Mouse (Mus musculus): ENCODE data around the gene Ptpre. TPM values are rescaled to one million over a fixed set of nuclear protein-coding genes. Genes with fewer than 3 reads are reported as not detected.
"Not testable (repeated sequence)": the region's sequence is repeated elsewhere in the genome, so short reads cannot be mapped to it uniquely, and the experiment has no call there.

Gene Ptpre
- polyA plus RNA-seq, 1 experiment from 2014 or later: 7.6 TPM

DNA sequence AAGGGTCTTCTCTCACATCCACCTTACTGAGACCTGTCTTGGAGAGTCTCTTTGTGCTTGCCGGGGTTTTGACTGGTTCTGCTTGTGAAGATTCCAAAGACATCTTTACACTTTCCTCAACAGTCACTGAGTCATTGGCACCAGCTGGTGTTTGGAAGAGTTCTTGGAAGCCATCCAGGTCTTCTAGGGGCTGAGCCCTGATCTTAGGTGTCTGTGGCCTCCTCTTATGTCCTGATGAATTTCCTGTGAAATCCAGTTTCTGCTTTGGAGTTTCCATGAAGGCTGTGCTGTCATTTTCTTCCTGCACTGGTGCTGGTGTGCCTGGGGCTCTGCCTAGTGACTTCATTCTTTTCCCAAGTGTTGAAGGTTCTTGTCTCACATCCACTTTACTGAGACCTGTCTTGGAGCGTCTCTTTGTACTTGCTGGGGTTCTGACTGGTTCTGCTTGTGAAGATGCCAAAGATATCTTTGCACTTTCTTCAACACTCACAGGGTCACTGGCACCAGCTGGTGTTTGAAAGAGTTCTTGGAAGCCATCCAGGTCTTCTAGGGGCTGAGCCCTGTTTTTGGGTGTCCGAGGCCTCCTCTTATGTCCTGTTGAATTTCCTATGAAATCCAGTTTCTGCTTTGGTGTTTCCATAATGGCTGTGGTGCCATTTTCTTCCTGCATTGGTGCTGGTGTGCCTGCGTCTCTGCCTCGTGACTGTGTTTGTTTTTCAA is 159.9 kb downstream of the Ptpre start:
- WGBS: 91% methylated on average over 5 of the region's 5 CpGs
- not testable (repeated sequence) for H3K27me3 ChIP-seq (replicated peaks); ATAC-seq (replicated peaks); H3K9me3 ChIP-seq; H3K9ac ChIP-seq; H3K27ac ChIP-seq; H3K4me3 ChIP-seq; H3K36me3 ChIP-seq (replicated peaks); H3K4me1 ChIP-seq; H3K4me2 ChIP-seq

DNA sequence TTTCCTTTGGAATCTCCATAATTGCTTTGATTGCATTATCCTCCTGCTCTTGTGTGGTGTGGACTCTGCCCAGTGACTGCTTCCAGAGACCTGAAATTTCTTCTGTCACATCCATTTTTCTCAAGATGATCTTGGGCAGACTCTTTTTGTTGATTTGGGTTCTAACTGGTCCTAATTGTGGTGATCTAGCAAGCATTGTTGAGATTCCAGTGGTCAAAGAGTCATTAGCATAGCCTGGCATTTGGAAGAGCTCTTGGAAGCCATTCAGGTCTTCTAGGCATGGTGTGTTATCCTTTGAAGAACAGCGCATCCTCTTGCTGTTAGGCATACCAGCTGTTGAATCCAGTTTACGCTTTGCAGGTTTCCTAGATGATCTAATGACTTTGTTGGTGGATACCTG is 161.1 kb downstream of the Ptpre start:
- no peak for ATAC-seq (replicated peaks)
- Histone ChIP-seq H3K4me2 (no peak overlapping the region), H3K9ac (no peak overlapping the region), H3K27ac (no peak overlapping the region), H3K27me3 (replicated peaks) (no peaks in the 10 kb centered on the region), H3K9me3 (no peaks in the 10 kb centered on the region), H3K36me3 (replicated peaks) (no peaks in the 10 kb centered on the region), H3K4me3 (no peak overlapping the region), H3K4me1 (no peaks in the 10 kb centered on the region)
- WGBS: 99% methylated on average over 2 of the region's 2 CpGs

DNA sequence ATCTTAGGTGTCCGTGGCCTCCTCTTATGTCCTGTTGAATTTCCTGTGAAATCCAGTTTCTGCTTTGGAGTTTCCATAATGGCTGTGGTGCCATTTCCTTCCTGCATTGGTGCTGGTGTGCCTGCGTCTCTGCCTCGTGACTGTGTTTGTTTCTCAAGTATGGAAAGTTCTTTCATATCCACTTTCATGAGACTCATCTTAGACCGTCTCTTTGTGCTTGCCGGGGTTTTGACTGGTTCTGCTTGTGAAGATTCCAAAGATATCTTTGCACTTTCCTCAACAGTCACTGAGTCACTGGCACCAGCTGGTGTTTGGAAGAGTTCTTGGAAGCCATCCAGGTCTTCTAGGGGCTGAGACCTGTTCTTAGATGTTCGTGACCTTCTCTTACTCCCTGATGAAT is 162.1 kb downstream of the Ptpre start:
- WGBS: 89% methylated on average over 6 of the region's 6 CpGs
- H3K36me3 ChIP-seq (replicated peaks); H3K9ac ChIP-seq; H3K4me3 ChIP-seq; ATAC-seq (replicated peaks); H3K4me1 ChIP-seq; H3K4me2 ChIP-seq; H3K27me3 ChIP-seq (replicated peaks); H3K27ac ChIP-seq; H3K9me3 ChIP-seq: not testable (repeated sequence)

DNA sequence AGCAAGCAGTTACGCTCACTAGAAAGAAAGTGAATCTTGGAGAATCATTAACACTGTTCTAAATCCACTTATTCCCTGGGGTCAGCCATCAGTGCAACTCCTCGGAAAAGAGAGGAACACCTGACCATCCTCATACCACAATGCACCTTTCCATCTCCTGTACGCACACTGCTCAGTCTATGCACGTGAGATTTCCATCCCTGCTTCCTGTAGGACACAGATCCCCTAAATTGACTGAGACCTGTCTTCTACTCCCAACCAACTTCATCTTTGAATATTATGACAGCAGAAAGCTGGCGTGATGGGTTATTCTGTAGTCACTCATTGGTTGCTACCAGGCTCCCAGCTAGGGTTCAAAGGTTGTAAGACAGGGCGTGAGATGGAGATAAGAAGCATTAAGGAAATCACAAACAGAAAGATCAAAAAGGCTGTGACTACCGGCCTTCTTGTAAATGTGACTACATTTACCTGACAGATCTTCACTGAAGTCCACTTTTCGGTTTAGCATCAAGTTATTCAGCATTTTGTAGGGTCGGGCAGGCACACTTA is 166.4 kb downstream of the Ptpre start:
- Histone ChIP-seq H3K27ac (no peak overlapping the region), H3K36me3 (replicated peaks) (no peaks in the 10 kb centered on the region), H3K4me3 (no peak overlapping the region), H3K9me3 (no peaks in the 10 kb centered on the region), H3K4me1 (no peaks in the 10 kb centered on the region), H3K4me2 (no peak overlapping the region), H3K27me3 (replicated peaks) (no peaks in the 10 kb centered on the region), H3K9ac (no peak overlapping the region)
- no peak for ATAC-seq (replicated peaks)
- WGBS: 89% methylated on average over 9 of the region's 9 CpGs

DNA sequence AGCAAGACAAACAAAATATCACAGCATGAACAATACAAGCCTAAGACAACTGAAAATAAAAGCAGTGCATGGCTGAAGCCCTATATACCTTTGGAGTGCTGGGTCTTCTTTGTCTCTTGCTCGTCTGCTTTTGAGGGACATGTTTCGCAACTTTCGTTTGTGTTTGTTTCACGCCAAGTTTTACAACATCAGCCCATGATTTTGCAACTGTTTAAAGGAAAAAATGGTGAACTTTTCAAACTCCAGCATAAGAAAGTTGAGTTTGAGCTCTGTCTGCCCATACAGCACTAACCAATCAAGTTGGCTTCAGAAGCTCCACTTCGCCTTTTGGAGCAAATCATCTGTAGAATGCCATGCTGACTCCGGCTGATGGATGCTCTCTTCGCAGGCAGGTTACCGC is 167.0 kb downstream of the Ptpre start:
- no peak overlapping the region for H3K4me2 ChIP-seq
- WGBS: 92% methylated on average over 8 of the region's 8 CpGs
- no peak overlapping the region for H3K4me3 ChIP-seq
- H3K27ac ChIP-seq: no peak overlapping the region
- H3K4me1 ChIP-seq: no peaks in the 10 kb centered on the region
- H3K36me3 ChIP-seq (replicated peaks): no peaks in the 10 kb centered on the region
- no peaks in the 10 kb centered on the region for H3K9me3 ChIP-seq
- no peak for ATAC-seq (replicated peaks)
- no peaks in the 10 kb centered on the region for H3K27me3 ChIP-seq (replicated peaks)
- H3K9ac ChIP-seq: no peak overlapping the region

DNA sequence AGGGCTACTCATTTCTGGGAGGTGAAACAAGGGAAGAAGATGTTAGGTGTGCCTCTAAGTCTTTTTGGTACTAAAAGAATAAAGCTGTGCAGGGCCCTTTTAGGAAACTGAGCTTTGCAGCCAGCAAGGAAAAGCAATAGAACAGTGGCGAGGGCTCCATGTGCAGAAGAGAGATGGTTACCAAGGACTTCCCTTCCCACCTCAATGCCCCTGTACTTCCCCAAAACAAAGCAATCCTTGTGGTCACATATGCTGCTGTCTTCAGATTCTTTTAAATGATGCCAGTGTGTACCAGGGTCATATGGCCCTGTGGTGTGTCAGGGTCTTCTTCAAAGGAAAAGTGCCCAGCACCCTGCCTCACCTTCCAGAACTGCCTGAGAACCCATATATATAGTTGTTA is 167.8 kb downstream of the Ptpre start:
- no peak for ATAC-seq (replicated peaks)
- no peak overlapping the region for H3K9ac ChIP-seq
- H3K4me1 ChIP-seq: no peaks in the 10 kb centered on the region
- 89% methylated on average over 1 of the region's 1 CpGs for WGBS
- no peaks in the 10 kb centered on the region for H3K36me3 ChIP-seq (replicated peaks)
- H3K4me3 ChIP-seq: no peak overlapping the region
- H3K9me3 ChIP-seq: no peaks in the 10 kb centered on the region
- no peak overlapping the region for H3K27ac ChIP-seq
- H3K27me3 ChIP-seq (replicated peaks): no peaks in the 10 kb centered on the region
- H3K4me2 ChIP-seq: no peak overlapping the region

DNA sequence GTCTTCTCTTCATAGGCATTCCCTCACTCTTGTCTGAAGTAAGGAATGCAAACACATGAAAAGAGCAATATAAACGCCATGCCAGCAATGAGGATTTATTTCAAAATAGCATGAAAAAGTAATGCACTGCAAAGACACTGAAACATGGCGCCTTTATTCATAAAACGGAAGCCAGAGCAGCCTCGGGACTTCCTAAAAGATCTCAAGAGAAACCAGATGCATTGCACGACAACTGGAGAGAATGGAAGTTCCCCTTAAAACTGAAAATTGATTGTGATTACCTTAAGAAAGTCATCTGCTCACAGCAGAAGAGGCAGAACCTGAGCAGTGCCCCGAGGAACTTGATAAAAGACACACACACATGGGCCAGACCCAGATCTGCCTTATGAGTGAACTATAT is 168.5 kb downstream of the Ptpre start:
- Histone ChIP-seq H3K27ac (no peak overlapping the region), H3K9me3 (no peaks in the 10 kb centered on the region), H3K9ac (no peak overlapping the region), H3K27me3 (replicated peaks) (no peaks in the 10 kb centered on the region), H3K4me1 (no peaks in the 10 kb centered on the region), H3K4me2 (no peak overlapping the region), H3K36me3 (replicated peaks) (no peaks in the 10 kb centered on the region), H3K4me3 (no peak overlapping the region)
- ATAC-seq (replicated peaks): no peak
- 90% methylated on average over 6 of the region's 6 CpGs for WGBS

DNA sequence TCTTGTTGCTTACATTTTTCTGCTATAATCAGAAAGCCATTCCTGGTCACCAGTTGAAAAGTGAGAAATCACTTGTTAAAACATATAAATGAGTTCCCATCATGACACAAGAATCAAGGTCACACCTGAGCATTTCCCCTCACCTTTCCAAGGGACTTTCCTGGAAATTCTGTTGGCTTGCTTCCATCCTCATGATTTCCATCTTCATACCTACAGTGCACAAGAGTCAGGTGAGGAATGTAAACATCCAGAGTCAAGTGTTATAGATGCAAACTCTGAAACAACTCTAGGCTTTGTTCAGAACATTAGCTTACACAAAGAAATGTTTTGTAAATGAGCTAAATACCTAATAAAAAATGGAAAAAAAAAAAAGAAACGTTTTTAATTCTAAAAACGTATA is 173.4 kb downstream of the Ptpre start:
- Histone ChIP-seq H3K36me3 (replicated peaks) (no peaks in the 10 kb centered on the region), H3K9me3 (no peaks in the 10 kb centered on the region), H3K27me3 (replicated peaks) (no peaks in the 10 kb centered on the region; the same call in 1 of the 2 replicates), H3K4me3 (no peak overlapping the region), H3K9ac (no peak overlapping the region), H3K4me1 (0 out of 2 replicates have a peak, but pooled peaks cover 3% of the 10 kb centered on the region), H3K4me2 (no peak overlapping the region), H3K27ac (no peak overlapping the region)
- ATAC-seq (replicated peaks): no peak
- WGBS: 77% methylated on average over 2 of the region's 2 CpGs

DNA sequence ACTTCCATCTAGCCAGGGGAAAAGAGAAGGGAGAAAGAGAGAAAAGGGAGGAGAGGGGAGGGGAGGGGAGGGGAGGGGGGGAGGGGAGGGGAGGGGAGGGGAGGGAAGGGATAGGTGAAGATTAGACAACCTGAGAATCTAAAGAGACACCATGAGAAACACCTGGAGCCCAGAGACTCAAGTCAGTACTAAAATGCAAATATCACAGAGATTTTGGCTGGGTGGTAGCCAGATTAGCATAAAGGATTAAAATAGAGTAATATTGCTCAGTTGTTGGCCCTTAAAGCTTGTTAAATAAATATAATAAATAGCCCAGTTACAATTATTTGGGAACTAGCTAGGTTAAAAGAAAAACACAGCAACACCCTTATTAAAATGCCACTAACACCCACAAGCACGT is 175.3 kb downstream of the Ptpre start:
- H3K27me3 ChIP-seq (replicated peaks): no peaks in the 10 kb centered on the region; the same call in 1 of the 2 replicates
- WGBS: 76% methylated on average over 1 of the region's 1 CpGs
- peaks cover 7% of the 10 kb centered on the region for H3K4me1 ChIP-seq
- no peaks in the 10 kb centered on the region for H3K9me3 ChIP-seq
- no peak for ATAC-seq (replicated peaks)
- H3K27ac ChIP-seq: no peak overlapping the region
- H3K4me2 ChIP-seq: no peak overlapping the region
- no peak overlapping the region for H3K4me3 ChIP-seq
- no peak overlapping the region for H3K9ac ChIP-seq
- H3K36me3 ChIP-seq (replicated peaks): no peaks in the 10 kb centered on the region

DNA sequence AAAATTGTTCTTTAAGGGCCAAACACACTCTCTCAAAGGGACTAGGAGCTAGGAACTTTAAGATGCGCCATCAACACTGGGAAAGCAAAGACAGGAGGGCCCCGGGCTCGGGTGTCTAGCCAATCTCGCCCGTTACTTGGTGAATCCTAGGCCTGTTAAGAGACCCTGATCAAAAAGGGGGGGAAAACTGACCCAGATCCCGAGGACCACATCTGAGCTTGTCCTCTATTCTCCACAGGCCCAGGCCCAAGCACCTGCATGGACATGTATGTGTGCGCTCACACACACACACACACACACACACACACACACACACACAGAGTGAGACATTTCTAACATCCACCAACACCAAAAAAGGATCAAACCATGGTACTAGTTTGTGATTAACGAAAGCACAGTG is 176.0 kb downstream of the Ptpre start:
- Histone ChIP-seq H3K9me3 (no peaks in the 10 kb centered on the region), H3K4me1 (peaks cover 7% of the 10 kb centered on the region), H3K36me3 (replicated peaks) (no peaks in the 10 kb centered on the region), H3K4me3 (no peak overlapping the region), H3K4me2 (no peak overlapping the region), H3K27me3 (replicated peaks) (no peaks in the 10 kb centered on the region; the same call in 1 of the 2 replicates), H3K9ac (no peak overlapping the region), H3K27ac (no peak overlapping the region)
- no peak for ATAC-seq (replicated peaks)
- 68% methylated on average over 8 of the region's 8 CpGs for WGBS

DNA sequence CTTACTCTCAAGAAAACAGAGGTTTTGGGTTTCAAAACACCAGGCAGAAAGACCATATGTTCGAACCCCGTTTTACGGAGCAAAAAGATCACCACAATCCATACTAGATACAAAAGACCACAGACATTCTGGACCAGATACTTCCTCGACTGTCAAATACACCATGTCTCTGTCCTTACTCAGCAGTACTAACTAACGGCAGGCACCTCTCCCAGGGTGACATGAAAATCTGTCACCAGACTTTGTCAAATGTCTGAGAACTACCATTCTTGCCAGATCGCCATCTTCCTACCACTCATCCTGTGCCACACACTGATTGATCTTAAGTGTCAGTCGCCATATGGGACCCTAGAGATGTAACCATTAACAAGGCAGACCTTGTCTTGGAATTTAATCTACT is 177.9 kb downstream of the Ptpre start:
- Histone ChIP-seq H3K4me1 (peaks cover 7% of the 10 kb centered on the region), H3K9me3 (no peaks in the 10 kb centered on the region), H3K27ac (no peak overlapping the region), H3K9ac (no peak overlapping the region), H3K4me2 (peak overlapping the region; percentile 99), H3K27me3 (replicated peaks) (no peaks in the 10 kb centered on the region; the same call in 1 of the 2 replicates), H3K36me3 (replicated peaks) (no peaks in the 10 kb centered on the region), H3K4me3 (peak overlapping the region; percentile 77)
- ATAC-seq (replicated peaks): no peak
- WGBS: 6% methylated on average over 7 of the region's 7 CpGs

DNA sequence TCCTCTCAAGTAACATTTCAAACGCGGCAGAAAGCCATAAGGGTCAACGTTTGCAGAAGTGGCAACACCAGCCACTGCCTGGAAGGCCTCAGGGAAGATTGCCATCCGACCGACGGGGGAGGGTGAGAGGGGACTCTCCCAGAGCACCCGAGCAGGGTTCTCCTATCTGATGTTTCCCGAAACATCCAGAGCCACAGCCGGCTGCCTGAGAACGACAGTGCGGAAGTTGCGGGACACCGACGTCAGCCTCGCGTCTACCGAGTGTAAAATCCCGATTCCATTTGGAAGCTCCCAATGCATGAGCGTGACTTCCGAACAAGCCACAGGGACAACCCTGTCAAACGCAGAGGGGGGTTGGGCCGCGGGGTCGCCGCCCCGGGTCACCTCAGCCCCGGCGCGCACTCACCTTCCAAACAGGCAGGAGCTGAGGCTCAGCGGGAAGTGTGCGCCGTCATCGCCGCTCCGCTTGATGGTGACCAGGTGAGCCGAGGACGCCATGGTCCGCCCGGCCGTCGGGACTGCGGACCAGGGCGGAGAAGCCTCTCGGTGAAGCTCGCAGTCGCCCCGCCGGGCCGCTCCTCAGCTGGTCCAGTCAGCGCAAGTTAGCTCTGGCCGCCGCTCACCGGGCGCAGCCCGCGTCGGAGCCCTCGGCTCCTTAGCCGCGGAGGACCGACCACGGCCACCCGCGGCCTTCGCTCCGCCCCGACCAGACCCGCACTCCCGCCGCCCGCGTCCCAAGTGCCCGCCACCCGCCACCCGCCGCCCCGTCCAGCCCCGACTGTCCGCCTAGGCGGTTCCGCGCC is 178.6 kb downstream of the Ptpre start, which contains the start of gene Mki67:
TSS of gene Mki67 (minus strand) at position 720 of the 803 bp plus-strand sequence.
- Histone ChIP-seq H3K9me3 (no peaks in the 10 kb centered on the region), H3K9ac (peak within 1 kb of the TSS; percentile 36), H3K4me2 (peak within 1 kb of the TSS; percentile 99), H3K4me1 (peaks cover 7% of the 10 kb centered on the region), H3K27ac (no peak within 1 kb of the TSS), H3K36me3 (replicated peaks) (no peaks in the 10 kb centered on the region), H3K4me3 (peak within 1 kb of the TSS; percentile 77), H3K27me3 (replicated peaks) (no peaks in the 10 kb centered on the region; the same call in 1 of the 2 replicates)
- under 1% methylated on average over 78 of the region's 82 CpGs for WGBS
- peak; percentile 77 for ATAC-seq (replicated peaks)

Measured in midbrain, embryonic 15.5 days (tissue).